Mouse (Mus musculus): ENCODE measurements around the gene Prkag2.

- no peak for TF ChIP-seq POLR2A (IDR thresholded peaks at IDR 0.05; ENCODE audit: borderline replicate concordance, low read depth, low read length)
- no peak for TF ChIP-seq CTCF (IDR thresholded peaks at IDR 0.05; ENCODE audit: low read depth, low read length)
These were observed 141.8 kb downstream of the Prkag2 start for GRCm38 (mm10) chr5:24958596-24958995.
